Mouse (Mus musculus) erythroblast, adult 5-6 weeks (primary cell): Measurements from ENCODE around the gene Mnx1. TPM values are rescaled to one million over a fixed set of nuclear protein-coding genes. Genes with fewer than 3 reads are reported as not detected.

Experiments used
- ATAC-seq: replicated peaks from 2 replicates; pipeline ENCODE4 v1.8.0; 2016; ENCODE audit warnings: moderate number of reproducible peaks, mild to moderate bottlenecking, moderate TSS enrichment, inconsistent platforms; ENCODE audit not compliant: poor library complexity, low FRiP score, severe bottlenecking
- total RNA-seq, 2 experiments: library from RNA; stranded (forward) in 1 of 2; stranded (reverse) in 1 of 2; fragments of 150-400 nt in 1 of 2; fragments of 200-764, 138-1000 nt in 1 of 2; gene quantifications; 2 replicates each; pipeline versions ENCODE4 v1.2.3 to v1.2.4; 2015 to 2017; ENCODE audit warnings: low replicate concordance in 2 of 2

The Mnx1 gene
- total RNA-seq (2015; ENCODE audit: low replicate concordance) (not detected in 2 replicates), total RNA-seq (2017; ENCODE audit: low replicate concordance) (not detected in 2 replicates)

- ATAC-seq = no peak
These were observed at the start of gene Mnx1 for GRCm38 (mm10) chr5:29478208-29479197. Gene Mnx1 (minus strand): TSS chr5:29478470.

DNA sequence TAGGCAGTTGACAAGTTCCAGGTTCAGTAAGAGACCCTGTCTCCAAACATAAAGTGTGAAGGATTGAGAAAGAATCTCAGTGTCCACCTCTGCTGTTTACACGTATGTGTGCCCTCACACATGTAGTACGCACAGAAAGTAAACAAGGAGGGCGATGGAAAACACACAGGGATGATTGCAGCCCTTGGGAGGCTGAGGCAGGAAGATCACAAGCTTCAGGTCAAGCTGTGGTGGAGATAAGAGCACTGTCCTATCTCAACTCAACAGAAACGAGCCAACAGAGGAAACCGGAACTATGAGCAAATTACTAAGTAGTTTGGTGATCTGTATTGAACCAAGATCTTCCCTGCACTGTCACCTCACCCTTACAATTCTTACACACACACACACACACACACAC is 38.2 kb upstream of the Mnx1 start:
- no peak for ATAC-seq

DNA sequence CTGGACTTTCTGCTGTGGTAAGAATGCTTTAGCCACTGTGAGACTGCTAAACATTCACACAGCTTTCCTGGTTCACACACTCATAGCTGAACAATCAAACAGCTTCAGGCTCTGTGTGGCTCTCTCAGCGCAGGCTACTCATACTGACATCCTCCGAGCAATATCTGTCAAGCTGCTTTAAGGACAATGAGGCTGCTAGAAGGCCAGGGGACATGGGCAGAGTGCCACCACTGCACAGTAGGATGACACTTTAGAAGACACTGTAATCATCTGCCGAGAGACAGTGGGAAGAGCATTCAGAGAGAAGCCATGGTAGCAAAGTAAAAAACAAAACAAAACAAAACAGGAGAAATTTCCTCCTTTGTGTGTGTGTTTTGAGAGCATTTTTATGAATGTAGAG is 37.6 kb upstream of the Mnx1 start:
- no peak for ATAC-seq

DNA sequence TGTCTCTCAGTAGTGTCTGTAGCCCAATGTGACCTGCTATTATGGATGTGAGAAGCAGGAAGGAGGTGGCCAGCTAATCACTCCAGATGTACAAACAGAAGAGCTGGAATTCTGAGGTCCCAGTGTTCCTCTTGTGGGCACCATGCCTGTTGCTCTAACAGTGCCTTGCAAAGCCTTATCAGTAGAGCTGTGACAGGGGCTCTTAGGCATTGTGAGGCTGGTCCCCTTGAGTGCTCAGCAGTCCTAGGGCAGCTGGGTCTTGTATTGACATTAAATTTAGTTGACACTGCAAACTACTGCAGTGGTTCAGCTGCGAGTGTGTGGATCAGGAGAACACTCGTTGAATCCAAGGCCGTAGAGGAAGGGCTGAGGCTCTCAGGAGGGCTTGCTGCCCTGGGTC is 28.7 kb upstream of the Mnx1 start:
- ATAC-seq = no peak

DNA sequence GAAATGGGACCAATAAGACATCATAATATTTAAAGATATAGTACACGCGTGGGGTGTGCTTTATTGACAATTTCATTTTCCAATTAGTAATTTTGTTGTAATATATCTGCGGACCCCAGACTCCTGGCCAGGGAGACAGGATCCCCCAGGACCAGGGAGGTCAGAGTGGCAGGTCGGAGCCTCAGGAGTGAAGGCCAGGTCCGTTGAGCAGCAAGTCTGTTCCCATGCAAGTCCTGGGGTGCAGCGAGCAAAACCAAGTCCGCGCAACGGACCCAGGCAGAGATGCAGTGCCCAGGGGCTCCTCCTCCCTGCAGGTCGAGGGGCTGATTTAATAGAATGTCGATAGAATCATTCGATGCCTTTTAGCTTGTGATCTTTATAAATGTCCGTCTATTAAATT is 9.1 kb upstream of the Mnx1 start:
- ATAC-seq = no peak

DNA sequence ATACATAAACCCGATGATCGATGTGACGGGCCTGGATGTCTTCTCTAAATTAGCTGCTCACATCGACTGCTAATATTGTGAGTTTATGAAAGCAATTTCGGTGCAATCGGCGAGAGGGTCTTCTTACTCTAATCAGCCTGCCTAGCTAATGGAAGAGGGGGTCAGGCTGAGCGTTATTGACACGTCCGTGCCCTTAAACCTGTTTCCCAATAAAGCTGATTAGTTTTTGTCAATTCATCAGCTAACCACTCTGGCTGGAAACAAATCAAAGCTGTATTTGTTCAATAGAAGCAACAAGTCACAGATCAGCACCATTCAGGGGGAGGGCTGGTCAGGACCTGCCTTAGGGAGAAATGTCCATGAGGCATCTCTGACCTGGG is 7.7 kb upstream of the Mnx1 start:
- no peak for ATAC-seq

- no peak for ATAC-seq
These were observed 7.0 kb upstream of the Mnx1 start for GRCm38 (mm10) chr5:29484965-29485940.

- no peak for ATAC-seq
These were observed 5.5 kb upstream of the Mnx1 start for GRCm38 (mm10) chr5:29483801-29484200.

GRCm38 (mm10) chr5:29479198-29479593 is 926 bp upstream of the Mnx1 start:
- no peak for ATAC-seq

GRCm38 (mm10) chr5:29477474-29478207 is 629 bp downstream of the Mnx1 start:
- ATAC-seq = no peak

GRCm38 (mm10) chr5:29476021-29476420 is 2.2 kb downstream of the Mnx1 start:
- ATAC-seq = no peak

GRCm38 (mm10) chr5:29475556-29475955 is 2.7 kb downstream of the Mnx1 start:
- ATAC-seq = no peak

DNA sequence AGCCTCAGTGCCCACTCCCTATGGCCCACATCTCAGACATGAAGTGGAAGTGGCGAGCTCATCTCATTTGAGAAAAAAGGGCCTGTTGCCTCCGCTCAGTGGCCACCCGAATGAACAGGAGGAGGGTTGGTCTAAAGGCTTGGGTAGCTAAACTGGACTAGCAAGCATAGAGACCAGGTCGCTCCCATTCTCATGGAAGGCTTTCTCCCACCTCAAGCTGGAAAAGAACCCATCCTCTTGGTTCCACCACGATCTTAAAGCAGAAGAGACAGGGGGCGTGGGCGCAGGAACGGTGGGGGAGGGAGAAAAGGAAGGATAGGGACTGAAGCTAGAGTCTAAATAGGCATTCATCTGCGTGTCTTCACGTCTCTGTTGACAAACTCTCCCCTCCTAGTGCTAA is 3.2 kb downstream of the Mnx1 start:
- no peak for ATAC-seq

GRCm38 (mm10) chr5:29474246-29474960 is 3.9 kb downstream of the Mnx1 start:
- ATAC-seq = no peak

GRCm38 (mm10) chr5:29473551-29474245 is 4.6 kb downstream of the Mnx1 start:
- no peak for ATAC-seq

DNA sequence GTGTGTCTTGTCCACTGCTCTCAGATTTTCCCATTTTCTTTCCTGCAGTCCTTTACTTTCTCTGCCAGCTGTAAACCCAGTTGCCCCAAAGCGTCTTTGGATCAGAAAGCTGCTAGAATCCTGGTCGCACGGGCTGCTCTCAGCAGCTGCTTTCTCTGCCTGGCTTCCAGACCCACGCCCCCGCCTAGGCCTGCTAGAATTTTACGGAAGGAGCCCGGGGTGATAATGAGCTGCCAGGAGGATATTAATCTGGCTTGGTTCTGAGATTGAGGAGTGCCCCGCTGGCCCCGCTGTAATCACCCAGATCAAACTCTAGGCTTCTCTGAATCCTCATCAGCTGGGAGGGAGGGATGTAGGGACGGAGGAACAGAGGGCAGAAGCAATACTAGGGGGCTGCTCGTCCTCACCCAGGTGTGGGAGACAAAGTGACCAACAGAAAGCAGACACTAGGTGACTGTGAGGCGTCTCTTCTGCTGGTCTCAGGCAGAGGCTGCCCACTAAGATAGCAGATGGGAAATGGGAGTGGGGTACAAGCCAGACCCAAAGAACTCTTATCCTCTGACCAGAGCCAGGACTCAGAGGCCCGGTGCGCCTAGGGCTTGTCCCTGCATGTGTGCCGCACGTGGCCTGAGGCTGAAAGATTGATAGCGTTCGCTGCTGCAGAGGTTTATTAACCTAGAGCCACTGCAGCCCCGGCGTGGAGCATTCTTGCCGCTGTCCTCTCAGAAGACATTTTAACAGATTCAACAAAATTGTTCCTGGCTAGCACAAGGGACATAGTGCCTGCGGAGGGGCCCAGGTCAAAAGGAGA is 6.2 kb downstream of the Mnx1 start:
- no peak for ATAC-seq

- no peak for ATAC-seq
These were observed 6.9 kb downstream of the Mnx1 start for GRCm38 (mm10) chr5:29471396-29471795.
